Mouse (Mus musculus) megakaryocyte, embryonic 14.5 days (primary cell): ENCODE data around the gene Il1f8.

ENCODE experiments used
- FLI1 ChIP-seq: IDR thresholded peaks from 2 replicates; pipeline ENCODE4 v1.6.1; 2012; ENCODE audit warnings: low read length, inconsistent platforms, mixed read lengths
- GATA1 ChIP-seq: IDR thresholded peaks from 3 replicates; pipeline ENCODE4 v1.6.1; 2012; ENCODE audit warnings: mixed read lengths, low read length, inconsistent platforms, borderline replicate concordance

DNA sequence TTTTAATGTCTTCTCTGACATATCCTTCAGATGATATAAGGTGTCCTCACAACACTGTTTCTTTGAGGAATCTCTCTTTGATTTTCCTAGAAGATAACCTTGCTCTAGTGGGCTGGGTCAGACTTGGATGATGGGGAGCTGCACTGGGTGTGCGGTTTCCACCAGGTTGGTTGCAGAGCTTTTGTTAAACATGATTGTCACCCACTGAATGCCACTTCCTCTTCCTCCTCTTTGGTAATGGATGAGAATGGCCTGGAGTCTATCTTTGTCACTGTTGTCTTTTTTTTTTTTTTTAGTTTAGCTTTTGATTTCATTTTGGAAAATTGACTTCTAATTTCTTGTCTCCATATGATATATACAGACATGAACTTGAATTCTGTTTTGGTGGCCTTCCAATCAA lies 18.6 kb upstream of the Il1f8 start:
- TF ChIP-seq GATA1 (no peak), FLI1 (no peak)
